Mouse (Mus musculus): ENCODE data around the gene Deaf1. TPM values are rescaled to one million over a fixed set of nuclear protein-coding genes. Genes with fewer than 3 reads are reported as not detected.

The Deaf1 gene
- total and polyA plus RNA-seq, 2 experiments from 2014 or later: 21.2 to 26.4 TPM

- Histone ChIP-seq H3K4me2 (ENCODE audit: low read depth, low read length) (no peak overlapping the region), H3K36me3 (replicated peaks; ENCODE audit: control insufficient read depth, insufficient read depth, low read length) (peaks cover 20% of the 10 kb centered on the region), H3K9me3 (replicated peaks; ENCODE audit: control insufficient read depth, low read length) (no peaks in the 10 kb centered on the region), H3K27ac (ENCODE audit: low read depth) (no peak overlapping the region), H3K27me3 (ENCODE audit: control insufficient read depth, insufficient read depth, low read length) (no peaks in the 10 kb centered on the region), H3K4me3 (ENCODE audit: low read depth, low read length) (no peak overlapping the region), H3K9ac (replicated peaks; ENCODE audit: low read depth, low read length) (no peak overlapping the region), H3K4me1 (ENCODE audit: control insufficient read depth, insufficient read depth) (no peaks in the 10 kb centered on the region)
- TF ChIP-seq CTCF (IDR thresholded peaks at IDR 0.05; ENCODE audit: low read depth): no peak
- TF ChIP-seq EP300 (IDR thresholded peaks at IDR 0.05; ENCODE audit: low read depth): no peak
- no peak for DNase-seq (ENCODE audit: low spot score)
- no peak for ATAC-seq (ENCODE audit: insufficient read depth, low read depth)
- WGBS: 77% methylated on average over 2 of the region's 2 CpGs
These were observed 7.6 kb upstream of the Deaf1 start for GRCm38 (mm10) chr7:141335044-141335579.

- WGBS: 80% methylated on average over 6 of the region's 6 CpGs
- H3K4me3 ChIP-seq (ENCODE audit: low read depth, low read length): no peak overlapping the region
- ATAC-seq (ENCODE audit: insufficient read depth, low read depth): no peak
- no peaks in the 10 kb centered on the region for H3K27me3 ChIP-seq (ENCODE audit: control insufficient read depth, insufficient read depth, low read length)
- peaks cover 20% of the 10 kb centered on the region for H3K36me3 ChIP-seq (replicated peaks; ENCODE audit: control insufficient read depth, insufficient read depth, low read length)
- peaks cover 9% of the 10 kb centered on the region for H3K4me1 ChIP-seq (ENCODE audit: control insufficient read depth, insufficient read depth)
- H3K9ac ChIP-seq (replicated peaks; ENCODE audit: low read depth, low read length): no peak overlapping the region
- H3K27ac ChIP-seq (ENCODE audit: low read depth): no peak overlapping the region
- TF ChIP-seq CTCF (IDR thresholded peaks at IDR 0.05; ENCODE audit: low read depth): no peak
- TF ChIP-seq EP300 (IDR thresholded peaks at IDR 0.05; ENCODE audit: low read depth): no peak
- H3K4me2 ChIP-seq (ENCODE audit: low read depth, low read length): no peak overlapping the region
- no peak for DNase-seq (ENCODE audit: low spot score)
- no peaks in the 10 kb centered on the region for H3K9me3 ChIP-seq (replicated peaks; ENCODE audit: control insufficient read depth, low read length)
These were observed 4.5 kb upstream of the Deaf1 start for GRCm38 (mm10) chr7:141331990-141332389.

- H3K36me3 ChIP-seq (replicated peaks; ENCODE audit: control insufficient read depth, insufficient read depth, low read length): peaks cover 18% of the 10 kb centered on the region
- DNase-seq (ENCODE audit: low spot score): no peak
- H3K27ac ChIP-seq (ENCODE audit: low read depth): no peak overlapping the region
- ATAC-seq (ENCODE audit: insufficient read depth, low read depth): no peak
- no peak overlapping the region for H3K9ac ChIP-seq (replicated peaks; ENCODE audit: low read depth, low read length)
- no peaks in the 10 kb centered on the region for H3K9me3 ChIP-seq (replicated peaks; ENCODE audit: control insufficient read depth, low read length)
- peaks cover 21% of the 10 kb centered on the region for H3K4me1 ChIP-seq (ENCODE audit: control insufficient read depth, insufficient read depth)
- H3K27me3 ChIP-seq (ENCODE audit: control insufficient read depth, insufficient read depth, low read length): no peaks in the 10 kb centered on the region
- TF ChIP-seq CTCF (IDR thresholded peaks at IDR 0.05; ENCODE audit: low read depth) (no peak), EP300 (IDR thresholded peaks at IDR 0.05; ENCODE audit: low read depth) (no peak)
- H3K4me3 ChIP-seq (ENCODE audit: low read depth, low read length): no peak overlapping the region
- no peak overlapping the region for H3K4me2 ChIP-seq (ENCODE audit: low read depth, low read length)
These were observed 3.2 kb upstream of the Deaf1 start for GRCm38 (mm10) chr7:141330706-141331105.

GRCm38 (mm10) chr7:141328373-141328990 is 992 bp upstream of the Deaf1 start:
- Histone ChIP-seq H3K36me3 (replicated peaks; ENCODE audit: control insufficient read depth, insufficient read depth, low read length) (peaks cover 14% of the 10 kb centered on the region), H3K9ac (replicated peaks; ENCODE audit: low read depth, low read length) (peak overlapping the region; percentile 93), H3K27me3 (ENCODE audit: control insufficient read depth, insufficient read depth, low read length) (no peaks in the 10 kb centered on the region), H3K9me3 (replicated peaks; ENCODE audit: control insufficient read depth, low read length) (no peaks in the 10 kb centered on the region), H3K4me2 (ENCODE audit: low read depth, low read length) (peak overlapping the region; percentile 94), H3K4me3 (ENCODE audit: low read depth, low read length) (peak overlapping the region; percentile 71), H3K4me1 (ENCODE audit: control insufficient read depth, insufficient read depth) (peaks cover 21% of the 10 kb centered on the region), H3K27ac (ENCODE audit: low read depth) (peak overlapping the region; percentile 100)
- peak; percentile 11 for DNase-seq (ENCODE audit: low spot score)
- TF ChIP-seq EP300 (IDR thresholded peaks at IDR 0.05; ENCODE audit: low read depth) (no peak), CTCF (IDR thresholded peaks at IDR 0.05; ENCODE audit: low read depth) (no peak)
- peak; percentile 0; the same call in 1 of the 2 replicates for ATAC-seq (ENCODE audit: insufficient read depth, low read depth)
- WGBS: 17% methylated on average over 24 of the region's 24 CpGs

GRCm38 (mm10) chr7:141326546-141327446 is 694 bp downstream of the Deaf1 start:
- peak overlapping the region; percentile 93 for H3K9ac ChIP-seq (replicated peaks; ENCODE audit: low read depth, low read length)
- H3K36me3 ChIP-seq (replicated peaks; ENCODE audit: control insufficient read depth, insufficient read depth, low read length): peaks cover 24% of the 10 kb centered on the region
- H3K4me1 ChIP-seq (ENCODE audit: control insufficient read depth, insufficient read depth): peaks cover 21% of the 10 kb centered on the region
- peak overlapping the region; percentile 94 for H3K4me2 ChIP-seq (ENCODE audit: low read depth, low read length)
- 6% methylated on average over 32 of the region's 35 CpGs for WGBS
- DNase-seq (ENCODE audit: low spot score): no peak
- TF ChIP-seq EP300 (IDR thresholded peaks at IDR 0.05; ENCODE audit: low read depth) (no peak), CTCF (IDR thresholded peaks at IDR 0.05; ENCODE audit: low read depth) (no peak)
- H3K4me3 ChIP-seq (ENCODE audit: low read depth, low read length): peak overlapping the region; percentile 71
- H3K27ac ChIP-seq (ENCODE audit: low read depth): peak overlapping the region; percentile 100
- ATAC-seq (ENCODE audit: insufficient read depth, low read depth): peak; percentile 1
- H3K27me3 ChIP-seq (ENCODE audit: control insufficient read depth, insufficient read depth, low read length): no peaks in the 10 kb centered on the region
- H3K9me3 ChIP-seq (replicated peaks; ENCODE audit: control insufficient read depth, low read length): no peaks in the 10 kb centered on the region
